Mouse (Mus musculus) cerebellum, adult 18-20 months (tissue): Measurements from ENCODE around the gene Atl1.

Experiments
- DNase-seq, 2 experiments: peaks; one replicate each; pipeline ENCODE4 v3.0.0; 2021

The Atl1 gene

DNA sequence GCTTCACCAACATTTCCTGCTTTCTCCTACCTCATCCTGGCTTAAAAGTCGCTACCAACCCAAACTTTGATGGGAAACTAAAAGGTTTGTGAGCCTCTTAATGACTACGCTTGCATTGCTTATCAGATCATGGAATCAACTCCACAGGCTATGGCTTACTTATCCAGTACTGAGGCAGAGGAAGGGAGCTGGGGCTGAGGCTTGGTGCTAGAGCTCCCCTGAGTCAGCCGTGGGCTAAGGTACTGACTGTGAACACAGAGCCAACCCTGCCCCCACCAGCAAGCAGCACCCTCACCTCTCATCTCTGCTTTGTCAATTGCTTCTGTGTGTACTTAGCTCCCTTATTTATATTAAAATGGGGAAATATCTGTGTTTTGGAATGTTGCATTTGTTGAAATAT is 55.1 kb downstream of the Atl1 start:
- DNase-seq, result no peak

DNA sequence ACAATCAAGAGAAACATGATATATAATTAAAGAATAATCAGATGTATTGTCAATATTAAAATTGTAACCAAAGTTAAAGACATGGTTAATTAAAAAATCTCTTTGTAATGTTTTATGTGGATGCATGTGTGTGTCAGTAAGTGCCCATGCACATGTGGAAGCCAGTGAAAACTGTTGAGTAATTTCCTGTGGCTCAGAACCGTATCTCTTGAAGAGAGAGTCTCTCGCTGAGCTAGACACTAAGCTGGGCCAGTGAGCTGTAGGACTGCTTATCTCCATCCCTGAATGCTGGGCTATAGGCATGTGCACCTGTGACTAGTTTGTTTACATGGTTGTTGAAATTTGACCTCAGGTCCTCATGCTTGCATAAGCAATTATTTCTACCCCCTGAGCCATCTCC is 65.0 kb downstream of the Atl1 start:
- DNase-seq, result no peak

DNA sequence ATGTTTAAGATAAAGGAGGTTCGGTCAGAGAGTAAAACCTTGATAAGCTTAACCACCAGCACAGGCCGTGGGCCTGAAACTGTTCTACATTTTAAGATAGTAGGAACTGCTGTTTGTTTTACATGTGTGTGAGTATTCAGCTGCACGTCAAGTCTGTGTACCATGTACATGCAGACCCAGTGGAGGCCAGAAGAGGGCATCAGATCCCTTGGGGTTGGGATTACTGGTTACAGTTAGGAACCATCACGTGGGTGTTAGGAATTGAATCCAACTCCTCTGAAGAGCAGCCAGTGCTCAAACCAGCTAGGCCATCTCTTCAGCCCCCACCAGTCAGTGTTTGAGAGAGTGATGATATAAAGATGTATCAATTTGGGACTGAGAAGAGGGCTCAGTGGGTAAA is 70.1 kb downstream of the Atl1 start:
- peak; percentile 41 to 54 for DNase-seq

DNA sequence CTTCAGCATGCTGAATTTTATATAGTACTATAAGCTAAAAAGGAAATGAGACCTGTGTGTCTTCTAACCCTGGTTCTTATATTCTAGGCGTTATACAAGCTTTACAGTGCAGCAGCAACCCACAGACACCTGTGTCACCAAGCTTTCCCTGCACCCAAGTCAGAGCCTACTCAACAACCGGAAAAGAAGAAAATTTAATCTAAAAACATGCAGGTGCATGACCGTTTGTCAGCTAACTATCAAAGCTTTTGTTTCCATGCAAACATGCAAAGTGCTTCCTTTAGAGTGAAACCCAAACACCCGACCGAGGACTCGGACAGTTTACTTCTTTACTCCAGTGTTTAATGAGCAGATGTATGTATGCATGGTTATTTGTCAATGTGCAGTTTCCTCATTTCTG is 70.7 kb downstream of the Atl1 start:
- DNase-seq, result no peak

DNA sequence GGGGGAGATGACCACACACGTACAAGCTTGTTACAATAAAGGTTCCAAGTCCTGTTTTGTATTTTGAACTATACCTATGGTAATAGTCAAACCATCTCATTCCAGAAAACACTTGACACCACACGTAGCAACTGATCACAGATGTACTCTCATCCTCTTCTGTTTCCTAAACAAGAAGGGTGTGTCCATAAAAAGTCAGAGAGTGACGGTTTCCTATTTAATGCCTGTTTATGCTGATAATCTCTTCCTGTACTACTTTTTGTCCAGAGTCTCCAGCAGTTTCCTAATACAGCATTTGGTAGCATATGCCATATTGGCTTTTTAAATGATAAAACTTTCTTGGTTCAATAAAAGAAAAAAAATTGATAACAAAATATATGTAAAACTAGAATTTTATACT is 73.2 kb downstream of the Atl1 start:
- DNase-seq, result no peak

DNA sequence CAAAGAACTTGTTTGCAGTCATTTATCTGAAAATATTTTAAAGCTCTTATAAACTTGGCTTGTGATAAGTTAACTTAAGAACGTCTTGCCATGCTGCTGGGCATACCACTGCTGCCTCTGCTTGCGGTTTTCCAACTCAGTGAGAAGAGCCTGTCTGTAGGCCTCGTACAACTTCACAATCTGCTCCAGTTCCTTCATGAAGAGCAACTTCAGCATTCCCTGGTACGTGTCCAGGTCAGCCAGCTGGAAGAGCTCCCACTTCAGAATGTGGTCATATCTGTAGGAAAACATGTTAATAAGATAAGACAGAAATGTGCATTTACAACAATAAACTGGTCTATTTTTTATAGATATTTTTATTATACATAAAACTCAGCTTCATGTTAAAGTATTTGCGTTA is 73.7 kb downstream of the Atl1 start:
- DNase-seq, result no peak

DNA sequence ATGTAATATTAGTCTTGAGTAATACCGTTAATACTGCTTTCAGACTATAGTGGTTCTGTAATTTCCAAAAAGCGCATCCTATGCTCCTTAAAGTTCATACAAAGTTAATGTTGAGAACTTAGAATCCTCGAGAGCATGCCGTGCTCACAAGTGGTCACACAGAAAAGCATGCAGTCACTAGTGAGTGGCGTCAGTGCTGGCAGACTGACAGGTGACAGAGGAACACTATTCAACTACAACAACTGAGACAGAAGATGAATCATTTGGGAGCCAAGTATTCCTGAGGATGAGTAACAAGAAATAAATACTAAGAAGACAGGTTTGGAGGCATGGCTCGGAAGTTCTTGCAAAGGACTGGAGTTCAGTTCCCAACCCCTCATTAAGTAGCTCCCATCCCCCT is 74.7 kb downstream of the Atl1 start:
- no peak for DNase-seq

DNA sequence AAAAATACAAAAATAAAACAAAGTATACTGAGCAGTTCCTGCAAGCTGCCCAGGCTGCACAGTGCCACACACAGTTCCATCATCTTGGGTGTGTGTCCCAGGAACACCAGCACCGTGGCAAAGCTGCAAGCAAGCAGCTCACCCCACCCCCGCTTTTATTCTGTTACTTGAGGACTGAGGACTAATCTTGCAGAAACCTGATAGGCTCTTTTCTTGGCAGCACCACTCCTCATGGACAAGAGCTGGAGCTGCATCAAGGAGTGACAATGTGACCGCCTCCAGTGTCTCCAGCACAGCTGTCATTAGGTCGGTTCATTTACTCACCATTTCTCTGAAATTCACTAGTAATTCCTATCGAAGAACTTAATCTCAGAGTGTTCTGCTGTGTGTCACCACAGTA is 75.7 kb downstream of the Atl1 start:
- DNase-seq, result no peak

DNA sequence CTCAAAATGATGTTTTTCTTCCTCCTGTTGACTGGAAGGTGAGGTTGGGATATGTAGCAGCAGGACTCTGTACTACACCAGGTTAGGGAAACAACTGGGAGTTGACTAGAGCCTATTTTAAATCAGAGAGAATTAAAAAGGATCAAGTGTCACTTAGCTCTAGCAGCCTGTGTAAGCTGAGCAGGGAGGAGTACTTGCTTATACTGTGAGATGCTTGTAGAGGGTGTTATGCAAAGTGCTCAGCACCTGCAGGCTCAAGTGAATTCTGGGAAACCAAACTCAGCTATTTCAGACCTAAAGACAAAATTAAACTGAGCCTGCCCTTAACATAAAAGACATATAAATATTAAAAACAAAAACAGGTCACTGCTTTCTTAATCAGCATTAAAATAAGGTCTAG is 81.3 kb downstream of the Atl1 start:
- DNase-seq, result no peak

DNA sequence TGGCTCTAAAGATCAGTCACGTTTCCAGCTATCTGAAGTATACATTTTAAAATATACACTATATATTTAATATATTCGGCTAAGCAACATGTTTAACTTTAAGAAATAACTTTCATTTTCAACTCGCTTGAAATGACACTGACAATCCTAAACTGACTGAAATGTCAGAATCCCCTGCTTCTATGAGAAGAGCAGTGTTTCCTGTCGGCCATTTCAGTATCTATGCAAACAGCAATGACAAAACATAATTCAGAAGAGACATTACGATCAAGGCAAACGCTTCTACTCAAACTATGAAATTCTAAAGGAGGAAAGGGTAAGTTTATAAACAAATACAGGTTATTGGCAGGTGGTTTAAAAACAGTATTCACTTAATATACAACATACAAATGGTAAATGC is 84.3 kb downstream of the Atl1 start:
- no peak for DNase-seq

DNA sequence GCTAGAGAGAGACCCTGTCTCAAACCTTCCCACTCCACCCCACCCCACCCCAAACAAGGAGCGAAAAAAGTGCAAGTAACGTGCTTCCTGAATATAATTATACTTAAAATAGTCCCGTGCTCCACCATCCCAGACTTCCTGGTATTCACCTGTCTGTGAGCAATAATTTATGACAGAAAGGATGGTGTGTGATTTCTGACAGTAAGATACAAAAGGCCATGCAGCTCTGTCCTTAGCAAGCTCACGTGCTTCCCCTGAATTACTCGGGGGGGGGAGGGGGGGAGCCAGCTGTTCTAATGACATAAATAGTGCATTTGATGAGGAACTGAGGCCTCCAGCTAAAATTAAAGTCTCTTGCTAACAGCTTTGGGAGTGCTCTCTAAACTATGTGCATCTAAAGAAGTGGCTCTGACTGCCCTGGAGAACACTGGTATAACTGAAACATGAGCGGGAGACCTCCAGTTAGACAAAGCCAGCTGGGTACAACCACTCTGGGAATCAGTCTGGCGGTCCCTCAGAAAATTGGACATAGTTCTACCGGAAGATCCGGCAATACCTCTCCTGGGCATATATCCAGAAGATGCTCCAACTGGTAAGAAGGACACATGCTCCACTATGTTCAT is 85.1 kb downstream of the Atl1 start:
- no peak for DNase-seq

DNA sequence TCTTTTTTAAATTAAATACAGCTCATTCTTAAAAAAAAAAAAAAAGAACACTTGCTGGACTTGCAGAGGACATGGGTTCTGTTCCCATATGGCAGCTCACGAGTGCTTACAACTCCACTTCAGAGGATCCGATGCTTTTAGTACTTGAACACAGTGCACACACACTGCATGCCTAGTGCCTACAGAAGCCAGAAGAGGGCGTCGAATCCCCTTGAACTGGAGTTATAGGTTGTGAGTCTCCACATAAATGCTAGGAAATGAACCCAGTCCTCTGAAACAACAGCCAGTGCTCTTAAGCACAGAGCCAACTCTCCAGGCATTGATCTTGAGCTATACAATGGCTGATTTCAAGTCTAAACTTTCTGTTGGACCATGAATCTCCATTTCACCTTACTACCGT is 90.5 kb downstream of the Atl1 start:
- no peak for DNase-seq

DNA sequence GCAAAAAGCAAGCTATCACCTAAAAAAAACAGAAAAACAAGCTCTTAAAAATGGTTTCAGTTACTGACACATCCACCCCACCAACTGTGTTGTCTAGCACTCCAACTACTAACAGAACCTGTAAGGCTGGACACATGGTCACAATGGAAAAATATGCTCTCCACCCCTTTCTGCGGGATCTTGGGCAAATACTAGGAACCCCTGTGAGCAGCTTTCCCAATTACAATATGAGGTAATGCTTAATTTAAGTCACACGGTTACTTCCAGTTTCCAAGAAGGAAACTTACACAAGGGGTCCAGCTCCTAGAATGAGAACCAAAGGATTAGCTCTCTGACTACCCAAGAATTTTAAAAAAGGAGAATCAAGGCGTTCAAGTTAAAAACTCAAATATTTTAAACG is 93.1 kb downstream of the Atl1 start:
- no peak for DNase-seq

DNA sequence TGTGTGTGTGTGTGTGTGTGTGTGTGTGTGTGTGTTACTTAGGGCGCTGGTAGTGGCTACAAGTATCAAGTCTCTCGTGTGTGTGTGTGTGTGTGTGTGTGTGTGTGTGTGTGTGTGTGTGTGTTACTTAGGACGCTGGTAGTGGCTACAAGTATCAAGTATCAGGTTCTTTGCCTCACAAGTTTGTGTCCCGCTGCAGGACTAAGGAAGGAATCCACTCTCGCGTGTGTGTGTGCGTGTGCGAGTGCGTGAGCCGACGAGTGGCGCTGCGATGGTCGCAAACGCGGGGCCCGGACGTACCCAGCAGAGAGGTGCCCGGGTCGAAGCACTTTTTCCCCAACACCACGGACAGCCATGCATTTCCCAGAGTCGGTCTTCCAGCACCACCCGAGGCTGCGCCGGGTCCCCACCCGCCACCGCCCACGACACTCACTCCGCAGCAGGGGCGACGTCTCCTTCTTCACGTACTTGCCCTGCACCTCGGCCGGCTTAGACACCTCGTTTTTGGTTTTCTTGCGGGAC is 93.9 kb downstream of the Atl1 start:
- peak in 1 of 2 experiments; percentile 33 for DNase-seq

DNA sequence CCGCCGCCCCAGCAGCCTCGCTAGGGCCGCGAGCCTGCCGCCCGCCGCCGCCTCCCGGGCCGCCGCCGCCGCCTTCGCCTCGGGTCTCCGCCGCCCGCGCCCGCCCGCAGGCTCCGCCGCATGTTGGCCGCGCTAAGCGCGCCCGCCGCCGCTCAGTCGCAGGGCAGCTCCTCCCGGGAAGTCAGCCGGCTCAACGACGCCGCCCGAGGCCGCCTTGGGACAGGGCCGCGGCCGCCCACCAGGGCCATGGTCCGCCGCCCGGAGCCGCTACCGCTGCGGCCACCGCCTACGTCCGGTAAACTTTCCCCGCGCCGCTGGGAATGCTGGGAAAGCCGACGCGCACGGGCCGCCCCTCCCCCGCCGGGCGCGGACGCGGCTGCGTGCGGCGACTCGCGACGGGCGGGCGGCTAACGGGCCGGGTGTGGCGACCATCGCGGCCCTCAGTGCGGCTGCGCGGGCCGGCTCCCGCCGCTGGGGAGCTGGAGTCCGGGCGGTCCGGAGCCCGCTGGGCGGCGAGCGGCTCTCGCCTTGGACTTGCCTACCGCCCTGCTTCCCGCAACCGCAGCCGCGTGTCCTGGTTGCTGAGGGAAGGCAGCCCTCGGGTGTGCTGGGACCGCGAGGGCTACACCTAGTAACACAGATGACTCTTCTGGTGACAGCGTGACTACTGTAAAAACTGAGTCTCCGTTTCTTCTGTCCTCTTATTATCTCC is 94.5 kb downstream of the Atl1 start, which contains the start of gene Sav1:
Sav1 (minus strand) TSS at position 217 of the 712 bp plus-strand sequence.
- DNase-seq, result peak; percentile 82 to 95

DNA sequence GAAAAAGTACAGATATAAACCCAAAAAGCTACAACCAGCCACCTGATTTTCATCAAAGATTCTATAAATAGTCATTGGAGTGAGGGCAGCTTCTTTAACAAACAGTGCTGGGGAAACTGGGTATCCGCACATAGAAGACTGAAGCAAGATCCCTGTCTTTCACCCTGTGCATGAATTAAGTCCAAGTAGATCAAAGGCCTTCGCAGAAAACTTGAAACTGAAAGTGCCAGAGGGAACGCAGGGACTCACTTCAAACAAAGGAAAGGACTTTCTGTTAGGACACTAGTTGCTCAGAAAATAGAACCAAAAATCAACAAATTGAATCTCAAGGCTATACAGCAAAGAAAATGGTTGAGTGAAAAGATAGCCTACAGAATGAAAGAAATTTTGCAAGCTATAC is 103.0 kb downstream of the Atl1 start:
- no peak for DNase-seq

DNA sequence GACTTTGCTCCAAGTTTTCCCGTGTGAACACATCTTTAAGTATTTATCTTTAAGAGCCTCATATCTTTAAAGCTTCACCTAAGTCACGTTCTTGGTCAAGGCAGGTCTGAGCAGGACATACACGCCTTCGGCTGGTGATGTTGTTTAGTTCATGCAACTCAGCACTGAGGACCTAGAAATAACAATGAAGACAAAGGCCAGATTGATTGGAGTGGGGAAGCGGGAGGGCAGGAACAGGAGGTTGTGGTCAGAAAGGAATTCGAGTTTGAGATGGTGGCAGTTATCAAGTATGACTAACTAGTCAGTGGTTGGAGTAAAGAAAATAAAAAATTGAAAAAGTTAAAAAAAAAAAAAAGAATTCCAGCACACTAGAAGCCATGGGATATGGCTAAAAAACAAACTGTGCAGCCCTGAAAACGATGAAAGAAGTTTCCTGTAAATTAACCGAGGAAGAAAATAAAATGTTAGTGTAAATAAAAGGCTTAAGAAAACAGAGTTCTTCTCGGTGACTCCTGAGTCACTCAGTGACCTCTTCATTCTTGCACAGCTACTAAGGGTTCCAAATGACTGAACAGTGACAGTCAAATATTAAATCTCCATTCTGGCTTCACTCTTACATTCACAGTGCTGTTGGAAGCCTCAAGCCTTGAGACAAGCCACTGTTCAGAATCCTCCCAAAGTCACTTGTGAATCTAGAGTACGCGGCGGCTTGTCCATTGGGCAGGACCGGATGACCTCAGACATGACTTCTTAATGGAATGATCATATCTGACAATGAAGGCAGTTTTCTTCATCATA is 106.0 kb downstream of the Atl1 start:
- no peak for DNase-seq

DNA sequence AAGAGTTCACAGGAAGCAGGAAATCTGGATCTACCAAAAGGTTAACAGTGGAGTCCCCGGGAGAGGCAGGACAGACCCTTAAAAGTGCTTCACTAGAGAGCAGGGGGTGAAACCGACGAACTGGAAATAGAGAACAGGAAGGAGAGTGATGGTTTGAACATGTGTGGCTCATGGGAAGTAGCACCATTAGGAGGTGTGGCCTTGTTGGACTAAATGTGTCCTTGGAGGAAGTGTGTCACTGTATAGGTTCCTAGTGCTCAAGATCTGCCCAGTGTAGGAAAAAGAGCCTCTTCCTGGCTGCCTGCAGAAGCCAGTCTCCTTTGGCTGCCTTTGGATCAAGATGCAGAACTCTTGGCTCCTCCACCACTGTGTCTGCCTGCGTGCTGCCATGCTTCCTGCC is 112.7 kb downstream of the Atl1 start:
- DNase-seq, result no peak

DNA sequence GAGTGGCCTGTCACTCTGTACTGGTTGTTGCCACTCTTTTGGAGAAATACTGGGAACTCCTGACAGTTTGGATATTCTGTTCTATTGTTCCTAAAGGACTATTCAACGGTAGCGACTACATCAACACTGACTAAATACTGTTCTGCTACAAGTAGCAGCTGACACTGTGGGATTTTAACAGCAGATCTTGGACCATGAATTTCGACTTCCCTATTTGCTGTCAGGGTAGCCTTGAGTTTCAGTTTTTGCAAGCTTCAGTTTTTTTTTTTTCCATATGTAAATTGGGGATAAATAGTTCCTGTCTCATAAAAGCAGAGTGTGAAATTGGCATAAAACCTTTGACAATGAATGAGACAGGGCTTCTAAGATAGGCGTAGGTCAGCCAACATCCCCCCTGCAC is 117.9 kb downstream of the Atl1 start:
- no peak for DNase-seq

DNA sequence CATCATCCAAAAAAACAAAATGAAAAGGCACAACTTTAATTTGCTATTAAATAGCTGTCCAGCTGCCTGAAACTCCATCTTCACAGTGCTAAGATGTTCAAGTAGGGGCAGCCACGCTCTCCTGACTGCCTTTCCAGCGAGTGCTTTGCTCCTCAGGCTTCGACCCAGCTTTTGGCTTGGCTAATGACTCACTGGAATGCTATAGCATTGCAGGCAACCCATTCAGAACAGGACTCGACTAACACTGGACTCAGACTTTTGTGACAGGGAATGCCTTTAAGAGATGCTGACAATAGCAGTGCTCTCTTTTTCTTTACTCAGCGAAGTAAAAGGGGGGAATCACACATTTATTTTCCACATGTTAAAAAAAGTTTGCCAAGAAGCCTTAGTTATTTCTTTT is 119.3 kb downstream of the Atl1 start:
- DNase-seq, result no peak

DNA sequence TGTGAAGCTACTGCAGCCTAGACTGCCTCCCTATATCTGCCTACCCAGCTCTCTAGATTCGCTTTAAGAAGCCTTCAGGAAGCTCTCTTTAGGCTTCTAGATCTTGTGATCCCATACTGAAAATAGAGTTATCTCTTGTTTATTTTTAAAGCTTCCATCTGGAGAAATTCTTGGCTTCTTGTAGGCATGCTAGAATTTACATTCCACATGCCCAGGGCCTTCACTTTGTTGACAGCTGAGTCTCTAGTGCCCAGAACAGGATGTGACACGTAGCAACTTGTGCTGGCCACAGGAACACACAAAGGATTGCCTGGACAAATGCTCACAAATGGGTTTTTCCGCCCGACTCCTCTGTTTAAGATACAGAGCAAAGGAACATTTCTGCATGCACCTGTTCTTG is 123.5 kb downstream of the Atl1 start:
- no peak for DNase-seq
